Mouse (Mus musculus): ENCODE results near the gene Atp5l. TPM values are rescaled to one million over a fixed set of nuclear protein-coding genes. Genes with fewer than 3 reads are reported as not detected.
A peak's percentile ranks its signal among the peaks of the same experiment; 100 is the strongest.

Atp5l gene
- total and polyA plus RNA-seq, 2 experiments from 2014 or later = 688 to 2,678 TPM

DNA sequence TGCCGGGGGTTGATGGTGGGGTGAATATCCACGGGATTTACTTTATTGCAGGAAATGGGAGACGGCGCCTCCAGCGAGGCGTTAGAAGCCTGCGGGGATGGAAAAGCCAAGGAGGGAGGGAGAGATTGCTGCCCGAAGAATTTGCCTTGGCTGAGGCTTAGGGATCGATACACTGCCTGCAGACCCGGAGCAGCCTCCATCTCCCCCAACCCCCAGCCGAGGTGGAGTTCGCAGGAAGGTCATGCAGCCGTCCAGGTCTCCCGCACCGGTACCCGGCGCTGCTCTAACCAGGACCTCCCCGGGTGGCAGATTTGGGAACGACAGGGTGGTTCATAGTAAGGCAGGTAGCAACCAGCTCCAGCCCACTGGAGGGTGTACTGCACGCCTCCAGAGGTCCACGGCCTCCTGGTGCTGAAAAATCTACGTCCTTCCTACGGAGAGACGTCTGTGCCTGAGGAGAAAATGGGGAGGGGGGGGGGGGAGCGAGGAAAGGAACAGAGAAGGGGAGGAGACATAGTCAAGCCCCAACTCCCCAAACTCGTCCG lies 38.0 kb downstream of the Atp5l start:
- 2% methylated on average over 25 of the region's 27 CpGs for WGBS
- H3K4me2 ChIP-seq (ENCODE audit: low read depth, low read length) = peak overlapping the region; percentile 100
- H3K36me3 ChIP-seq (replicated peaks; ENCODE audit: control insufficient read depth, insufficient read depth, low read length) = no peaks in the 10 kb centered on the region
- DNase-seq (ENCODE audit: low spot score) = peak; percentile 46
- no peaks in the 10 kb centered on the region for H3K27me3 ChIP-seq (ENCODE audit: control insufficient read depth, insufficient read depth, low read length)
- H3K9me3 ChIP-seq (replicated peaks; ENCODE audit: control insufficient read depth, low read length) = no peaks in the 10 kb centered on the region
- peak; percentile 62 for ATAC-seq (ENCODE audit: insufficient read depth, low read depth)
- TF ChIP-seq EP300 (IDR thresholded peaks at IDR 0.05; ENCODE audit: low read depth) (no peak), CTCF (IDR thresholded peaks at IDR 0.05; ENCODE audit: low read depth) (peak; percentile 19; the same call in 1 of the 2 replicates)
- peak overlapping the region; percentile 63 for H3K9ac ChIP-seq (replicated peaks; ENCODE audit: low read depth, low read length)
- peak overlapping the region; percentile 88; the same call in 1 of the 2 replicates for H3K27ac ChIP-seq (ENCODE audit: low read depth)
- H3K4me1 ChIP-seq (ENCODE audit: control insufficient read depth, insufficient read depth) = peaks cover 18% of the 10 kb centered on the region; the same call in 1 of the 2 replicates
- peak overlapping the region; percentile 94 for H3K4me3 ChIP-seq (ENCODE audit: low read depth, low read length)

DNA sequence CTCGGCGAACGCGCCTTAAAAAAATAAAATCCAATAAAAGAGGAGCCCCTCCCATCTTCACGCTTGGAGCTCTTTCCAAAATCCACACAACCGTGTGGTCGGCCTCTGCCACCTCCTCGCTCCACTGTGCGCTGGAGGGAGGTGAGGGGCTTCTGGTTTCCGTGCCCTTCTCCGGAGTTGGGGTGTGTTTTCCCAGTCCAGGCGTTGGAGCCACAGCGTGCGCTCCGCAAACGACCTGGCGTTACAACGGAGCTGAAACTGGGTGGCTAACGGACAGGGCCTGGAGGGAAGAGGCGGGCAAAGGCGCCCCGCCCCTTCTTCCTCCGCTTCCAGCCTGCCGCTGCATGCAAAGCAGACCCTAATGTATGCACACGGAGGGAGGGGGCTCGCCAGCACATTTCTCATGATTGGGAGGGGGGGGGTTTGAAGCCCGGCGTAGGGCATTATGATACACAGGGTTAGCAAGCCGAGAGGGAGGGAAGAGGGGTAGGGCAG lies 38.6 kb downstream of the Atp5l start:
- Histone ChIP-seq H3K9me3 (replicated peaks; ENCODE audit: control insufficient read depth, low read length) (no peaks in the 10 kb centered on the region), H3K9ac (replicated peaks; ENCODE audit: low read depth, low read length) (peak overlapping the region; percentile 63), H3K4me1 (ENCODE audit: control insufficient read depth, insufficient read depth) (peaks cover 18% of the 10 kb centered on the region; the same call in 1 of the 2 replicates), H3K27me3 (ENCODE audit: control insufficient read depth, insufficient read depth, low read length) (no peaks in the 10 kb centered on the region), H3K36me3 (replicated peaks; ENCODE audit: control insufficient read depth, insufficient read depth, low read length) (no peaks in the 10 kb centered on the region), H3K4me2 (ENCODE audit: low read depth, low read length) (peak overlapping the region; percentile 100), H3K4me3 (ENCODE audit: low read depth, low read length) (peak overlapping the region; percentile 94), H3K27ac (ENCODE audit: low read depth) (peak overlapping the region; percentile 88)
- WGBS = under 1% methylated on average over 29 of the region's 29 CpGs
- TF ChIP-seq EP300 (IDR thresholded peaks at IDR 0.05; ENCODE audit: low read depth) = no peak
- DNase-seq (ENCODE audit: low spot score) (peak; percentile 46), ATAC-seq (ENCODE audit: insufficient read depth, low read depth) (peak; percentile 47)

DNA sequence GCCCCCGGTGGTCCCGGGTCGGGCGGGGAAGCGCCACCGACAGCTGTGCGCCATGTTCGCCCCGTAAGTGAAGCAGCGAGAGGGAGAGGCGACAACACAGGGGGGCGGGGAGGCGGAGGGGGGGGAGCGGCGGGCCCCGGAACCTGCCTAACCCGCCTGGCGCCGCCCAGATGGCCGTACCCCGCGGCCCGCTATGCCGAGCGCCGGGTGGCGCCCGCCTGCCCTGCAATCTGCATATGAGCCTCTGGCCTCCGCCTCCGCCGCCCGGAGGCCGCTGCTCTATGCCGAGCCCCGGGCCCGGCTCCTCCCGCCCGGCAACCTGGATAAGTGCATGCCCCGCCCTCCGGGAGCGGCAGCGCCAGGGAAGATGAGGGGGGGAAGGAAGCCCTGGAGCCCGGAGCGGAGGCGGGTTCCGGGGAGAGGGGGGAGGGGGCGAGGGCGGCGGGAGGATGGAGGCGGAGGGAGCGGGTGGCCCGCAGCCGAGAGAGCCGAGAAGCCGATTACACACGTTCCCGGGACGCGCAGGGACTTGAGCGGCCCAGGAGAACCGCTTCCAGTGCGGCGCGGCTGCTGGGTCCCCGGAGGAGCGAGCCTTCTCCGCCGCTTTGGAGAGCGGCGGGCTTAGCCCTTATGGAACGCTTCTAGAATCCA lies 39.2 kb downstream of the Atp5l start, which contains the start of gene Kmt2a:
Gene Kmt2a (minus strand): TSS at position 76 of the 651 bp plus-strand sequence.
- WGBS = under 1% methylated on average over 45 of the region's 71 CpGs
- Histone ChIP-seq H3K4me3 (ENCODE audit: low read depth, low read length) (peak within 1 kb of the TSS; percentile 94), H3K4me1 (ENCODE audit: control insufficient read depth, insufficient read depth) (peaks cover 20% of the 10 kb centered on the region; the same call in 1 of the 2 replicates), H3K36me3 (replicated peaks; ENCODE audit: control insufficient read depth, insufficient read depth, low read length) (no peaks in the 10 kb centered on the region), H3K27me3 (ENCODE audit: control insufficient read depth, insufficient read depth, low read length) (no peaks in the 10 kb centered on the region), H3K9me3 (replicated peaks; ENCODE audit: control insufficient read depth, low read length) (no peaks in the 10 kb centered on the region), H3K4me2 (ENCODE audit: low read depth, low read length) (peak within 1 kb of the TSS; percentile 100), H3K27ac (ENCODE audit: low read depth) (peak within 1 kb of the TSS; percentile 90), H3K9ac (replicated peaks; ENCODE audit: low read depth, low read length) (peak within 1 kb of the TSS; percentile 85)
- peak; percentile 52; the same call in 1 of the 2 replicates for TF ChIP-seq EP300 (IDR thresholded peaks at IDR 0.05; ENCODE audit: low read depth)
- no peak for TF ChIP-seq CTCF (IDR thresholded peaks at IDR 0.05; ENCODE audit: low read depth)
- DNase-seq (ENCODE audit: low spot score) (peak; percentile 90), ATAC-seq (ENCODE audit: insufficient read depth, low read depth) (peak; percentile 88)

DNA sequence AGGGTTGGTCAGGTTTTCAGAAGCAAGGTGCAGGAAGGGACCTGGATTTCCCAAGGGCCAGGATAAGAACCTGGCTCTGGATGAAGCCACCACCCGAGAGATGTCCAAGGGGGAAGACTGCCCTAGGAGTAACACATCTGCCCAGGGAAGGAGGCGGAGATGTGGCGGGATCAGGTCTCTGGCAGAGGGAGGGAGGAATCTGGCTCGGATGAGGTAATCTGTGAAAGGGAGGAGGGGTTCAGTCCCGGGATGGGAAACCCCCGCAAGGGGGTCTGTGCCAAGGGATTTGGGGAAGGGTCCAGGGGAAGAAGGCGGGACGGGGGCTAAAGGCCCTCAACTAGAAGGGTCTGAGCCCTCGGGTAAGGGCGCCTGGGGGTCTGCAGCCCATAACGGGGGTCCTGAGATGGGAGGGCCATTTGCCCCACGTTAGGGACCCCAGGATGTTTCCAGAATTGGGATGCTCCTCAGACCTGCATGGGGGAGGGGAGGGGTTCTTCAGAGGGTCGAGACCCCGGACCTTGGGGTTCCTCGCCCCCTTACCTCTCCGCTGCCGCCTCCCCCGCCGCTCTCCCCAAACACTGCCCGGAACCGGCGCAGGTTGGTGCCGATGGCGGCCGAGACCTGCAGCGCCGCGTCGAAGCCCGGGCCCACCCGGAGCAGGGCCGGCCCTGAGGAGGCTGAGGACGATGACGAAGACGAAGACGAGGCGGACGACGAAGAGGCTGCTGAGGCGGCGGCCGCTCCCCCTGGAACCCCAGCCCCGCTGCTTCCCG lies 40.0 kb downstream of the Atp5l start:
- ATAC-seq (ENCODE audit: insufficient read depth, low read depth) = peak; percentile 13; the same call in 1 of the 2 replicates
- H3K4me2 ChIP-seq (ENCODE audit: low read depth, low read length) = peak overlapping the region; percentile 99
- peaks cover 28% of the 10 kb centered on the region for H3K4me1 ChIP-seq (ENCODE audit: control insufficient read depth, insufficient read depth)
- H3K27me3 ChIP-seq (ENCODE audit: control insufficient read depth, insufficient read depth, low read length) = no peaks in the 10 kb centered on the region
- no peaks in the 10 kb centered on the region for H3K36me3 ChIP-seq (replicated peaks; ENCODE audit: control insufficient read depth, insufficient read depth, low read length)
- peak overlapping the region; percentile 90 for H3K27ac ChIP-seq (ENCODE audit: low read depth)
- TF ChIP-seq CTCF (IDR thresholded peaks at IDR 0.05; ENCODE audit: low read depth) = no peak
- no peak for TF ChIP-seq EP300 (IDR thresholded peaks at IDR 0.05; ENCODE audit: low read depth)
- H3K9ac ChIP-seq (replicated peaks; ENCODE audit: low read depth, low read length) = peak overlapping the region; percentile 85
- H3K9me3 ChIP-seq (replicated peaks; ENCODE audit: control insufficient read depth, low read length) = no peaks in the 10 kb centered on the region
- no peak for DNase-seq (ENCODE audit: low spot score)
- peak overlapping the region; percentile 94 for H3K4me3 ChIP-seq (ENCODE audit: low read depth, low read length)
- under 1% methylated on average over 35 of the region's 44 CpGs for WGBS

DNA sequence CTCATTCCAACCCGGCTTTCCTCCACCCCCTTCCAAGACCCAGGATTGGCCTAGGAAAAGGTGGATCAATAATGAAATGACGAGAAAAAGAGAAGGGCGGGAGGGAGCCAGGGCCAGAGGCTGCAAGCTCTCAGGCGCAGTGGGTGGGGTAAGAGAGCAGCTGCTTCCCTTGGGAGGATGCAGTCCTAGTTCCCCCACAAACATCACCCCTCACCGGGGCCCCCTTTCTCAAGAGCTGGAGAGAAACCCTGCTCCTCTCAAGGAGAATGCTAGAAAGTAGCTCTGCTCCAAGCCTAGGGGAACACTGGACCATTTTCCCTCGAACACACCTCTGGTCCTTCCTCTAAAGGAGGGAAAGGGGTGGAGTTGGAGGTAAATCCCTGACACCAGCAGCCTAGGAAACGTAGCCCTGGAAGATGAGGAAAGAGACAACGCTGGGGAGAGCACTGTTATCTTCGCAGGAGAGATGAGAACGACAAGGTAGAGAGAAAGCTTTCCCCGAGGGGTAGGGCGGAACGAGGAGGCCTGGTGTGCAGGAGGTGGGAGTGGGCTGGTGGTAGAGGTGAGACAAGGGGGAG lies 40.8 kb downstream of the Atp5l start:
- Histone ChIP-seq H3K36me3 (replicated peaks; ENCODE audit: control insufficient read depth, insufficient read depth, low read length) (no peaks in the 10 kb centered on the region), H3K27me3 (ENCODE audit: control insufficient read depth, insufficient read depth, low read length) (no peaks in the 10 kb centered on the region), H3K4me2 (ENCODE audit: low read depth, low read length) (peak overlapping the region; percentile 99), H3K4me3 (ENCODE audit: low read depth, low read length) (peak overlapping the region; percentile 94), H3K9ac (replicated peaks; ENCODE audit: low read depth, low read length) (peak overlapping the region; percentile 85), H3K27ac (ENCODE audit: low read depth) (peak overlapping the region; percentile 90; the same call in 1 of the 2 replicates), H3K4me1 (ENCODE audit: control insufficient read depth, insufficient read depth) (peaks cover 34% of the 10 kb centered on the region), H3K9me3 (replicated peaks; ENCODE audit: control insufficient read depth, low read length) (no peaks in the 10 kb centered on the region)
- ATAC-seq (ENCODE audit: insufficient read depth, low read depth) (no peak), DNase-seq (ENCODE audit: low spot score) (no peak)
- WGBS = under 1% methylated on average over 13 of the region's 13 CpGs
- no peak for TF ChIP-seq CTCF (IDR thresholded peaks at IDR 0.05; ENCODE audit: low read depth)

Data from heart, postnatal 0 days (tissue).